7 mouse cellular contexts compared by ENCODE assay signal in genomic region chr3:62338461-62338853, GRCm38 (mm10). TPM values are rescaled to one million over a fixed set of nuclear protein-coding genes. Genes with fewer than 3 reads are reported as not detected.
DNase-seq lines count a peak whose midpoint lies in the region; ATAC-seq and TF ChIP-seq lines count a peak whose summit lies in the region.

No protein-coding gene starts in this region.

- H3K36me3 ChIP-seq in lung, embryonic 16.5 days (ENCODE audit: control insufficient read depth, insufficient read depth, low read length), result no peaks in the 10 kb centered on the region
- H3K36me3 ChIP-seq in forebrain, embryonic 11.5 days (ENCODE audit: control insufficient read depth, insufficient read depth, low read length), result no peaks in the 10 kb centered on the region
- no peaks in the 10 kb centered on the region for H3K36me3 ChIP-seq in limb, embryonic 10.5 days

- WGBS in lung, embryonic 16.5 days, result 2% methylated on average over 17 of the region's 17 CpGs
- WGBS in forebrain, embryonic 11.5 days, result 1% methylated on average over 17 of the region's 17 CpGs
- WGBS in limb, embryonic 10.5 days, result 1% methylated on average over 17 of the region's 17 CpGs
- 5% methylated on average over 17 of the region's 17 CpGs for WGBS in olfactory bulb, adult 2 months

- H3K9me3 ChIP-seq in lung, embryonic 16.5 days (ENCODE audit: control insufficient read depth, low read length), result no peaks in the 10 kb centered on the region
- H3K9me3 ChIP-seq in forebrain, embryonic 11.5 days (ENCODE audit: control insufficient read depth, low read length), result no peaks in the 10 kb centered on the region
- no peaks in the 10 kb centered on the region for H3K9me3 ChIP-seq in limb, embryonic 10.5 days (replicated peaks)

- peak overlapping the region; percentile 77 for H3K4me3 ChIP-seq in lung, embryonic 16.5 days (ENCODE audit: low read length)
- peak overlapping the region; percentile 70 for H3K4me3 ChIP-seq in forebrain, embryonic 11.5 days (ENCODE audit: low read depth, low read length)
- peak overlapping the region; percentile 80 for H3K4me3 ChIP-seq in limb, embryonic 10.5 days
- peak overlapping the region; percentile 64 for H3K4me3 ChIP-seq in olfactory bulb, adult 2 months (ENCODE audit: insufficient read depth, low read depth, low read length)

- peak overlapping the region; percentile 41; the same call in 1 of the 2 replicates for H3K27ac ChIP-seq in lung, embryonic 16.5 days (ENCODE audit: low read length)
- H3K27ac ChIP-seq in forebrain, embryonic 11.5 days (ENCODE audit: low read depth, low read length), result no peak overlapping the region
- H3K27ac ChIP-seq in limb, embryonic 10.5 days, result peak overlapping the region; percentile 85
- H3K27ac ChIP-seq in olfactory bulb, adult 2 months (ENCODE audit: insufficient read depth, low read depth, low read length), result no peak overlapping the region

- no peak for DNase-seq in lung, postnatal 10 days
- DNase-seq in forebrain, embryonic 11.5 days (ENCODE audit: low spot score), result no peak
- DNase-seq in limb, embryonic 10.5 days (ENCODE audit: low spot score), result no peak
- no peak for DNase-seq in spleen, postnatal 14 days (ENCODE audit: low spot score in 2 of 2)

- peak overlapping the region; percentile 69 for H3K4me2 ChIP-seq in lung, embryonic 16.5 days (ENCODE audit: low read depth, low read length)
- H3K4me2 ChIP-seq in forebrain, embryonic 11.5 days (ENCODE audit: low read depth, low read length, severe bottlenecking), result peak overlapping the region; percentile 85

- H3K27me3 ChIP-seq in lung, embryonic 16.5 days (ENCODE audit: control insufficient read depth, insufficient read depth, low read depth, low read length), result no peaks in the 10 kb centered on the region
- peaks cover 7% of the 10 kb centered on the region; the same call in 1 of the 2 replicates for H3K27me3 ChIP-seq in forebrain, embryonic 11.5 days (ENCODE audit: control insufficient read depth, insufficient read depth, low read length)
- H3K27me3 ChIP-seq in limb, embryonic 10.5 days (ENCODE audit: low read depth, poor library complexity, severe bottlenecking), result peaks cover 43% of the 10 kb centered on the region

- peak overlapping the region; percentile 86 for H3K9ac ChIP-seq in lung, embryonic 16.5 days (ENCODE audit: low read length)
- H3K9ac ChIP-seq in forebrain, embryonic 11.5 days (ENCODE audit: low read length), result peak overlapping the region; percentile 72

- TF ChIP-seq POLR2A in olfactory bulb, adult 2 months (IDR thresholded peaks at IDR 0.05; ENCODE audit: insufficient read depth, low read depth, low read length), result no peak

- ATAC-seq in lung, embryonic 16.5 days (ENCODE audit: low read depth), result no peak
- ATAC-seq in forebrain, embryonic 11.5 days (replicated peaks; ENCODE audit: low FRiP score), result no peak
- no peak for ATAC-seq in inflammation-experienced regulatory T-cells, adult 6 months

- no peak for TF ChIP-seq CTCF in olfactory bulb, adult 2 months (IDR thresholded peaks at IDR 0.05; ENCODE audit: insufficient read depth, low read depth, low read length)

- peaks cover 16% of the 10 kb centered on the region; the same call in 1 of the 2 replicates for H3K4me1 ChIP-seq in lung, embryonic 16.5 days (replicated peaks; ENCODE audit: control insufficient read depth, insufficient read depth, low read length)
- peaks cover 7% of the 10 kb centered on the region; the same call in 1 of the 2 replicates for H3K4me1 ChIP-seq in forebrain, embryonic 11.5 days (replicated peaks; ENCODE audit: control insufficient read depth, insufficient read depth, low read length)
- peaks cover 22% of the 10 kb centered on the region for H3K4me1 ChIP-seq in limb, embryonic 10.5 days
- H3K4me1 ChIP-seq in olfactory bulb, adult 2 months (ENCODE audit: control insufficient read depth, insufficient read depth, low read length), result peaks cover 9% of the 10 kb centered on the region; the same call in 1 of the 2 replicates

RNA-seq across cellular contexts. Expression of gene Arhgef26, which starts 0.3 kb away (rescaled TPM):
- 19.6 and 20.9 TPM in 2 replicates for polyA plus RNA-seq in lung, embryonic 16.5 days (2015; fragmentation: Nextera tagmentation; extraction: Ambion mirVana)
- 6.4 and 9.2 TPM in 2 replicates for polyA plus RNA-seq in forebrain, embryonic 11.5 days (2014; fragmentation: Nextera tagmentation; extraction: Ambion mirVana)
- 3.1 and 4.9 TPM in 2 replicates for polyA plus RNA-seq in limb, embryonic 10.5 days (2016; fragmentation: Nextera tagmentation; extraction: Ambion mirVana)
- polyA plus RNA-seq in olfactory bulb, adult 2 months (2012; ENCODE audit: insufficient read depth, insufficient read length, low replicate concordance, missing spikeins), result not detected in 2 replicates
- under 1 TPM; 0.22 to 0.68 (median 0.23) TPM for polyA plus RNA-seq in inflammation-experienced regulatory T-cells, adult 6 months (2017; shearing (Covaris generic))

Comparison
In these comparisons a context has a peak if more than half of its experiments do, and no peak if none do; other contexts are left out.
1. H3K27ac ChIP-seq: peak in lung, embryonic 16.5 days (single experiment) and limb, embryonic 10.5 days (single experiment); none in forebrain, embryonic 11.5 days (single experiment) and olfactory bulb, adult 2 months (single experiment).
2. Peak in every context shown above with its lines, with median percentiles within 50 percentile points of each other: H3K4me3 ChIP-seq.